Mouse (Mus musculus) lung, postnatal 25 days (tissue): Measurements from ENCODE around the gene Gm13278.
"Not testable (repeated sequence)": the region's sequence is repeated elsewhere in the genome, so short reads cannot be mapped to it uniquely, and the experiment has no call there.

Experiments used
- DNase-seq: peaks from one replicate; pipeline ENCODE4 v3.0.0; 2022; ENCODE audit warnings: low spot score

Gm13278 gene

GRCm38 (mm10) chr4:88793936-88794675 lies 2.8 kb downstream of the Gm13278 start, which contains the start of gene Gm13275:
Gene Gm13275, plus strand, starts transcription at chr4:88794487.
- DNase-seq: peak; percentile 38

GRCm38 (mm10) chr4:88797097-88797496 lies 5.7 kb downstream of the Gm13278 start, which contains the start of gene Gm13279:
Gene Gm13279, plus strand, starts transcription at chr4:88797397.
- DNase-seq: not testable (repeated sequence)

- DNase-seq: not testable (repeated sequence)
These were observed 8.0 kb downstream of the Gm13278 start, which contains the start of gene Gm13285 for GRCm38 (mm10) chr4:88799365-88799764. Gene Gm13285, plus strand, starts transcription at chr4:88799665.

GRCm38 (mm10) chr4:88802954-88803353 lies 11.6 kb downstream of the Gm13278 start, which contains the start of gene Gm13287:
Gene Gm13287, plus strand, starts transcription at chr4:88803254.
- DNase-seq: not testable (repeated sequence)

- DNase-seq: not testable (repeated sequence)
These were observed 13.9 kb downstream of the Gm13278 start, which contains the start of gene Gm13288 for GRCm38 (mm10) chr4:88805231-88805630. Gene Gm13288, plus strand, starts transcription at chr4:88805531.

GRCm38 (mm10) chr4:88805761-88806160 lies 14.4 kb downstream of the Gm13278 start:
- DNase-seq: peak; percentile 6

- no peak for DNase-seq
These were observed 24.6 kb downstream of the Gm13278 start, which contains the start of gene Ifna7 for GRCm38 (mm10) chr4:88815928-88816327. Gene Ifna7, plus strand, starts transcription at chr4:88816228.

- DNase-seq: no peak
These were observed 28.3 kb downstream of the Gm13278 start, which contains the start of gene Ifna11 for GRCm38 (mm10) chr4:88819659-88820058. Gene Ifna11, plus strand, starts transcription at chr4:88819959.

GRCm38 (mm10) chr4:88822995-88823394 lies 31.6 kb downstream of the Gm13278 start:
- DNase-seq: peak; percentile 1

GRCm38 (mm10) chr4:88827116-88827515 lies 35.8 kb downstream of the Gm13278 start, which contains the start of gene Ifna6:
Gene Ifna6, plus strand, starts transcription at chr4:88827416.
- not testable (repeated sequence) for DNase-seq

GRCm38 (mm10) chr4:88830523-88830922 lies 39.2 kb downstream of the Gm13278 start:
- DNase-seq: peak; percentile 23

GRCm38 (mm10) chr4:88835225-88835624 lies 43.9 kb downstream of the Gm13278 start, which contains the start of gene Ifna5:
Gene Ifna5, plus strand, starts transcription at chr4:88835525.
- DNase-seq: not testable (repeated sequence)

- peak; percentile 1 for DNase-seq
These were observed 47.5 kb downstream of the Gm13278 start for GRCm38 (mm10) chr4:88838828-88839227.

GRCm38 (mm10) chr4:88840058-88840457 lies 48.7 kb downstream of the Gm13278 start:
- no peak for DNase-seq

GRCm38 (mm10) chr4:88841438-88841911 lies 50.1 kb downstream of the Gm13278 start, which contains the start of gene Ifna4:
Gene Ifna4, plus strand, starts transcription at chr4:88841861.
- DNase-seq: no peak
